In the genomic region with DNA sequence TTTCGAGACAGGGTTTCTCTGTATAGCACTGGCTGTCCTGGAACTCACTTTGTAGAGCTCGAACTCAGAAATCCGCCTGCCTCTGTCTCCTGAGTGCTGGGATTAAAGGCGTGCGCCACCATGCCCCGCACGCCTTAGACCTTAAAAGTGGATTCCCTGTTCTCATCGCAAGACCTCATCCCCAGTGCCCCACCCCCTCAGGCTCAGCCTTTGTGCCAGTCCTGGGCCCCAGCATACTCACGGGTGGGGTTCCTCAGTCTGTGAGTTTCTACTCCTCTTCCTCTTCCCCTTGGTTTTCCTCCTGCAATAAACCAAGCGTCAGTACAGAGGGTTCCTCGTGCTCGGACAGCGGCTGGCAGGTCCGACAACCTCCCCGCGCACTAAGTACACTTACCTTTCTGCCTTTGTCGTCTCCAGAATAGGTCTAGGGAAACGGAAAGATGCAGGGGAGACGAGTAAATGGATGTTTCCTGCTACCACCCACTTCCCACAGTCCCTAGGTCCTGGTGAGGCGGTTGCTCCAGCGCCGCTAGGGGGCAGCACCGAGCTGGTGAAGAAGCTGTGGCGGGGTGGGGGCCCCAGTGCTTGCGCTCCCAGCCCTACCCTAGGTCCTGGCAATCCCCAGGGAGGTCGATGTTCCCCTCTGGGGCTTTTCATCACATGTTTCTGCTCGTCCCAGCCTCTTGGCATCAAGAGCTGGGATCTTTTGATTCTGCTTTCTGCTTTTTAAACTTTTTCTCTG, we compare ENCODE assay signal across 8 mouse cellular contexts. TPM values are rescaled to one million over a fixed set of nuclear protein-coding genes. Genes with fewer than 3 reads are reported as not detected.
DNase-seq lines count a peak whose midpoint lies in the region; ATAC-seq lines count a peak whose summit lies in the region.

No protein-coding gene starts in this region.

- H3K27ac ChIP-seq in hindbrain, embryonic 12.5 days, result no peak overlapping the region
- H3K27ac ChIP-seq in lung, embryonic 16.5 days (ENCODE audit: low read length), result no peak overlapping the region

- H3K27me3 ChIP-seq in hindbrain, embryonic 12.5 days, result peaks cover 3% of the 10 kb centered on the region; the same call in 1 of the 2 replicates
- no peaks in the 10 kb centered on the region for H3K27me3 ChIP-seq in lung, embryonic 16.5 days (ENCODE audit: control insufficient read depth, insufficient read depth, low read depth, low read length)

- no peaks in the 10 kb centered on the region for H3K9me3 ChIP-seq in hindbrain, embryonic 12.5 days (replicated peaks)
- no peaks in the 10 kb centered on the region for H3K9me3 ChIP-seq in lung, embryonic 16.5 days (ENCODE audit: control insufficient read depth, low read length)

- DNase-seq in NIH3T3 (ENCODE audit: low read depth), result peak; percentile 92
- DNase-seq in cerebellum, adult 9-11 months, result peak; percentile 76
- peak; percentile 54 to 76 for DNase-seq in frontal cortex, postnatal 14 days (ENCODE audit: low spot score in 2 of 2)
- DNase-seq in layer of hippocampus, adult 9-11 months, result peak; percentile 84
- peak; percentile 81 for DNase-seq in ovary, postnatal 36 days (ENCODE audit: low spot score)
- DNase-seq in thymus, postnatal 10 days (ENCODE audit: low spot score in 2 of 2), result peak; percentile 81 to 96

- peak overlapping the region; percentile 42 for H3K4me2 ChIP-seq in hindbrain, embryonic 12.5 days (replicated peaks)
- H3K4me2 ChIP-seq in lung, embryonic 16.5 days (ENCODE audit: low read depth, low read length), result peak overlapping the region; percentile 23

- WGBS in hindbrain, embryonic 12.5 days, result 23% methylated on average over 27 of the region's 27 CpGs
- WGBS in lung, embryonic 16.5 days, result 33% methylated on average over 27 of the region's 27 CpGs

- peaks cover 4% of the 10 kb centered on the region; the same call in 1 of the 2 replicates for H3K36me3 ChIP-seq in hindbrain, embryonic 12.5 days
- H3K36me3 ChIP-seq in lung, embryonic 16.5 days (ENCODE audit: control insufficient read depth, insufficient read depth, low read length), result no peaks in the 10 kb centered on the region

- 0 out of 2 replicates have a peak overlapping the region, but pooled peaks have one; percentile 13 for H3K4me3 ChIP-seq in hindbrain, embryonic 12.5 days
- H3K4me3 ChIP-seq in lung, embryonic 16.5 days (ENCODE audit: low read length), result 0 out of 2 replicates have a peak overlapping the region, but pooled peaks have one; percentile 4

- no peak; the same call in 1 of the 2 replicates for ATAC-seq in hindbrain, embryonic 12.5 days (ENCODE audit: low FRiP score)
- ATAC-seq in lung, embryonic 16.5 days (ENCODE audit: low read depth), result peak; percentile 76

- H3K9ac ChIP-seq in hindbrain, embryonic 12.5 days, result peak overlapping the region; percentile 60
- H3K9ac ChIP-seq in lung, embryonic 16.5 days (ENCODE audit: low read length), result peak overlapping the region; percentile 13; the same call in 1 of the 2 replicates

- peaks cover 18% of the 10 kb centered on the region for H3K4me1 ChIP-seq in hindbrain, embryonic 12.5 days
- H3K4me1 ChIP-seq in lung, embryonic 16.5 days (replicated peaks; ENCODE audit: control insufficient read depth, insufficient read depth, low read length), result peaks cover 13% of the 10 kb centered on the region

RNA-seq across cellular contexts. Expression of a gene that starts 8.3 kb away (rescaled TPM):
- 10.6 and 11.2 TPM in 2 replicates for polyA plus RNA-seq in hindbrain, embryonic 12.5 days (2016; fragmentation: Nextera tagmentation; extraction: Ambion mirVana)
- 9.7 and 9.9 TPM in 2 replicates for polyA plus RNA-seq in lung, embryonic 16.5 days (2015; fragmentation: Nextera tagmentation; extraction: Ambion mirVana)

RNA-seq across cellular contexts. Expression of a gene that starts 18.2 kb away (rescaled TPM):
- polyA plus RNA-seq in hindbrain, embryonic 12.5 days (2016; fragmentation: Nextera tagmentation; extraction: Ambion mirVana), result 7.2 and 7.6 TPM in 2 replicates
- 0.94 and 1.6 TPM in 2 replicates for polyA plus RNA-seq in lung, embryonic 16.5 days (2015; fragmentation: Nextera tagmentation; extraction: Ambion mirVana)

RNA-seq across cellular contexts. Expression of a gene that starts 50.0 kb away (rescaled TPM):
- polyA plus RNA-seq in hindbrain, embryonic 12.5 days (2016; fragmentation: Nextera tagmentation; extraction: Ambion mirVana), result 78.0 and 82.4 TPM in 2 replicates
- 83.3 and 86.6 TPM in 2 replicates for polyA plus RNA-seq in lung, embryonic 16.5 days (2015; fragmentation: Nextera tagmentation; extraction: Ambion mirVana)

RNA-seq across cellular contexts. Expression of a gene that starts 58.7 kb away (rescaled TPM):
- polyA plus RNA-seq in hindbrain, embryonic 12.5 days (2016; fragmentation: Nextera tagmentation; extraction: Ambion mirVana), result 102 and 109 TPM in 2 replicates
- 110 TPM in 2 replicates for polyA plus RNA-seq in lung, embryonic 16.5 days (2015; fragmentation: Nextera tagmentation; extraction: Ambion mirVana)

RNA-seq across cellular contexts. Expression of a gene that starts 58.7 kb away (rescaled TPM):
- 3.2 and 4.0 TPM in 2 replicates for polyA plus RNA-seq in hindbrain, embryonic 12.5 days (2016; fragmentation: Nextera tagmentation; extraction: Ambion mirVana)
- 6.3 and 6.4 TPM in 2 replicates for polyA plus RNA-seq in lung, embryonic 16.5 days (2015; fragmentation: Nextera tagmentation; extraction: Ambion mirVana)
